ENCODE assay signal across 16 mouse cellular contexts in the genomic region with DNA sequence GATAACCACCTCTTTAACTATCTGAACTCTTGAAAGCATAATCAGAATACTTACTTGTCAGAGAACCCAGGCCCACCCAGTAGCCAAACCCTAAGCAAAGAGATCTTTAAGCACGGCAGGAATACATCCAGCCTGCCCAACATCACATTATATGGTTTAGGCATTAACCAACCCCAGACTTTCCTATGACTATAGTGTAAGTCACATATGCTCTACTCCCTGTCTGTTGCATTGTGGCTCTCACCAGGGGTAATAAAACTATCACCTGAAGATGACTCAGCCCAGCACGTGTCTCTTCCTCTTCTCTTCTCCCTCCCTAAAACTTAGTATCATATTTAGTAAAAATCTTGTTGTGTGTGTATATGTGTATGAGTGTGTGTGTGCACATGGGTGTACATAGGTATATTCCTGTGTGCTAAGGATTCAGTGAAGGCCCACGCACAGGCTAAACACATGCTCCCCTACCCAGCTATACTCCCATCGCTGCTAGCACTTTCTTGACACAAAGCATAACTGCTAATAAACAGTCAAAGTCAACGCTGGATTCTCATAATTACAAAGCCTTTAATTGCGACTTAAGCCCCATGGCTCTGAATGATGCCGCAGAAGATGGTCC.
A peak's percentile ranks its signal among the peaks of the same experiment; 100 is the strongest.
DNase-seq lines count a peak whose midpoint lies in the region; ATAC-seq and TF ChIP-seq lines count a peak whose summit lies in the region.
"Had no signal": no experiment of that assay in that cellular context is flagged by ENCODE, and none has a peak within 500 bp of the region (broad histone marks: within the 10 kb centered on the region; RNA-seq: fewer than 3 reads in every experiment).

No protein-coding gene starts in this region.

- no peak for TF ChIP-seq CTCF in left cerebral cortex, adult 2 months (IDR thresholded peaks at IDR 0.05)

- H3K9me3 ChIP-seq in heart, embryonic 13.5 days = no peaks in the 10 kb centered on the region
- H3K9me3 ChIP-seq in hindbrain, embryonic 16.5 days (ENCODE audit: control insufficient read depth, low read length) = no peaks in the 10 kb centered on the region
- H3K9me3 ChIP-seq in intestine, embryonic 16.5 days (ENCODE audit: control insufficient read depth, low read length) = no peaks in the 10 kb centered on the region
- H3K9me3 ChIP-seq: G1E; kidney, embryonic 15.5 days; limb, embryonic 13.5 days; liver, embryonic 15.5 days; stomach, embryonic 15.5 days had no signal

- ATAC-seq in heart, embryonic 13.5 days (ENCODE audit: extremely low read depth, insufficient number of reproducible peaks, low FRiP score, low TSS enrichment) = no peak
- peak; percentile 31; the same call in 1 of the 2 replicates for ATAC-seq in hindbrain, embryonic 16.5 days
- peak; percentile 80 for ATAC-seq in intestine, embryonic 16.5 days

- DNase-seq in heart, postnatal 10 days = no peak
- DNase-seq in left cerebral cortex, adult 2 months (ENCODE audit: extremely low spot score in 1 of 2, low spot score in 2 of 2) = no peak
- no peak for DNase-seq in left cerebral cortex, postnatal 36 days (ENCODE audit: low spot score in 2 of 2)
- no peak for DNase-seq in kidney, adult 18-20 months
- DNase-seq: adrenal gland, adult 8-10 months; cerebellum, adult 18-20 months; gastrocnemius, postnatal 14 days; spleen, adult 18-20 months had no signal

- WGBS in heart, embryonic 13.5 days = 76% methylated on average over 7 of the region's 7 CpGs
- 70% methylated on average over 7 of the region's 7 CpGs for WGBS in hindbrain, embryonic 16.5 days
- WGBS in intestine, embryonic 16.5 days = 74% methylated on average over 7 of the region's 7 CpGs

- no peak overlapping the region for H3K4me2 ChIP-seq in heart, embryonic 13.5 days
- no peak overlapping the region for H3K4me2 ChIP-seq in hindbrain, embryonic 16.5 days (ENCODE audit: low read length)
- H3K4me2 ChIP-seq in intestine, embryonic 16.5 days (ENCODE audit: low read depth, low read length) = no peak overlapping the region
- H3K4me2 ChIP-seq: kidney, embryonic 15.5 days; limb, embryonic 13.5 days; liver, embryonic 15.5 days; stomach, embryonic 15.5 days had no signal

- no peaks in the 10 kb centered on the region for H3K36me3 ChIP-seq in heart, embryonic 13.5 days
- H3K36me3 ChIP-seq in hindbrain, embryonic 16.5 days (ENCODE audit: control insufficient read depth, insufficient read depth, low read length) = no peaks in the 10 kb centered on the region
- no peaks in the 10 kb centered on the region for H3K36me3 ChIP-seq in intestine, embryonic 16.5 days (ENCODE audit: control insufficient read depth, insufficient read depth, low read length)
- H3K36me3 ChIP-seq: G1E; kidney, embryonic 15.5 days; limb, embryonic 13.5 days; liver, embryonic 15.5 days; stomach, embryonic 15.5 days had no signal

- H3K27me3 ChIP-seq in heart, embryonic 13.5 days (replicated peaks) = no peaks in the 10 kb centered on the region
- no peaks in the 10 kb centered on the region for H3K27me3 ChIP-seq in hindbrain, embryonic 16.5 days (replicated peaks; ENCODE audit: control insufficient read depth, insufficient read depth, low read length)
- no peaks in the 10 kb centered on the region for H3K27me3 ChIP-seq in intestine, embryonic 16.5 days (replicated peaks; ENCODE audit: control insufficient read depth, insufficient read depth, low read length)
- H3K27me3 ChIP-seq: kidney, embryonic 15.5 days; limb, embryonic 13.5 days; stomach, embryonic 15.5 days had no signal

- H3K4me3 ChIP-seq in heart, embryonic 13.5 days = no peak overlapping the region
- H3K4me3 ChIP-seq in left cerebral cortex, adult 2 months = no peak overlapping the region
- H3K4me3 ChIP-seq in hindbrain, embryonic 16.5 days (ENCODE audit: low read length) = no peak overlapping the region
- no peak overlapping the region for H3K4me3 ChIP-seq in intestine, embryonic 16.5 days (ENCODE audit: low read length)
- H3K4me3 ChIP-seq: kidney, embryonic 15.5 days; limb, embryonic 13.5 days; liver, embryonic 15.5 days; stomach, embryonic 15.5 days had no signal

- H3K4me1 ChIP-seq in heart, embryonic 13.5 days = peaks cover 22% of the 10 kb centered on the region
- peaks cover 10% of the 10 kb centered on the region for H3K4me1 ChIP-seq in hindbrain, embryonic 16.5 days (ENCODE audit: control insufficient read depth, insufficient read depth, low read depth, low read length)
- no peaks in the 10 kb centered on the region; the same call in 1 of the 2 replicates for H3K4me1 ChIP-seq in intestine, embryonic 16.5 days (ENCODE audit: control insufficient read depth, insufficient read depth, low read length)
- H3K4me1 ChIP-seq: liver, embryonic 15.5 days; stomach, embryonic 15.5 days had no signal

- intact Hi-C loops in heart, postnatal 10 days (cut with DNase I) = no loop called here
- intact Hi-C loops in left cerebral cortex, adult 2 months (cut with DNase I) = no loop called here
- intact Hi-C loops in left cerebral cortex, postnatal 36 days (cut with DNase I) = no loop called here

- H3K9ac ChIP-seq in heart, embryonic 13.5 days = 0 out of 2 replicates have a peak overlapping the region, but pooled peaks have one; percentile 8
- H3K9ac ChIP-seq in hindbrain, embryonic 16.5 days (ENCODE audit: low read depth, low read length) = no peak overlapping the region
- H3K9ac ChIP-seq in intestine, embryonic 16.5 days (ENCODE audit: low read depth, low read length) = no peak overlapping the region
- H3K9ac ChIP-seq: kidney, embryonic 15.5 days; limb, embryonic 13.5 days; liver, embryonic 15.5 days; stomach, embryonic 15.5 days had no signal

- peak overlapping the region; percentile 77 for H3K27ac ChIP-seq in heart, embryonic 13.5 days (replicated peaks)
- H3K27ac ChIP-seq in left cerebral cortex, adult 2 months = peak overlapping the region; percentile 86
- peak overlapping the region; percentile 41 for H3K27ac ChIP-seq in hindbrain, embryonic 16.5 days (ENCODE audit: low read depth, low read length)
- H3K27ac ChIP-seq in intestine, embryonic 16.5 days (ENCODE audit: low read length) = no peak overlapping the region
- H3K27ac ChIP-seq: kidney, embryonic 15.5 days; liver, embryonic 15.5 days; stomach, embryonic 15.5 days had no signal
